Mouse (Mus musculus): ENCODE measurements around the gene Slc35f2. TPM values are rescaled to one million over a fixed set of nuclear protein-coding genes. Genes with fewer than 3 reads are reported as not detected.

Gene Slc35f2
- total and polyA plus RNA-seq, 3 experiments: 0.33 TPM; not detected in 2

DNA sequence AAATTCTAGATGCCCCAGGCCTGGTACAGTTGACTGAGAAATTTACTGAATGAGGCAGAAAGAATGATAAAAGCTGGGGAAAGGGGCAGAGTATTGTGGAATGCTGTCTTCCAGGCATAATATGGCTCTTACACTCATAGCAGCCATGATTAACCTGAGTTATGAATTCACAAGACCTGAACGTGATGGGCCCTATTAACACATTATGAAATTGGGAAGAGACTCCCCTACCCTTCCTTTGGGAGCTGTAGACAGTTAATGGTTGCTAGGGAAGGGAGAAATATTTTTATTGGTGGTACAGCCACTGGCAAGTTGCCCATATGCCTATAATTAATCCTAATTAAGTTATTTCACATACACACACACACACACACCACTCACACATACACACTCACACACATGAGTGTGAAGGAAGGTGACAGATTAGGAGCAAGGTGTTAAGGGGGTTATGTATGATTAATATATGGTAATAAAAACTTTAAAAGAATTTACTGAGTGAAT, 22.5 kb downstream of the Slc35f2 start:
- Histone ChIP-seq H3K9me3 (replicated peaks) (no peaks in the 10 kb centered on the region), H3K36me3 (replicated peaks) (no peaks in the 10 kb centered on the region), H3K4me3 (ENCODE audit: low read depth, low read length) (no peak overlapping the region), H3K4me1 (ENCODE audit: insufficient read depth, low read depth, low read length) (no peaks in the 10 kb centered on the region), H3K27me3 (ENCODE audit: insufficient read depth, low read length) (no peaks in the 10 kb centered on the region)
- no peak for TF ChIP-seq GATA1 (IDR thresholded peaks at IDR 0.05; ENCODE audit: borderline replicate concordance, low read length)
- TF ChIP-seq CTCF (IDR thresholded peaks at IDR 0.05; ENCODE audit: low read depth, low read length): no peak
- TF ChIP-seq POLR2AphosphoS5 (IDR thresholded peaks at IDR 0.05; ENCODE audit: insufficient replicate concordance, low read depth, low read length): no peak
- no peak for TF ChIP-seq GATA2 (IDR thresholded peaks at IDR 0.05; ENCODE audit: borderline replicate concordance, low read depth, low read length)
- no peak for TF ChIP-seq TAL1 (conservative IDR thresholded peaks at IDR 0.05; ENCODE audit: low read depth, low read length)
- ATAC-seq (ENCODE audit: extremely low read depth, insufficient number of reproducible peaks, low FRiP score, poor library complexity, severe bottlenecking): no peak
- DNase-seq (ENCODE audit: low spot score): no peak

DNA sequence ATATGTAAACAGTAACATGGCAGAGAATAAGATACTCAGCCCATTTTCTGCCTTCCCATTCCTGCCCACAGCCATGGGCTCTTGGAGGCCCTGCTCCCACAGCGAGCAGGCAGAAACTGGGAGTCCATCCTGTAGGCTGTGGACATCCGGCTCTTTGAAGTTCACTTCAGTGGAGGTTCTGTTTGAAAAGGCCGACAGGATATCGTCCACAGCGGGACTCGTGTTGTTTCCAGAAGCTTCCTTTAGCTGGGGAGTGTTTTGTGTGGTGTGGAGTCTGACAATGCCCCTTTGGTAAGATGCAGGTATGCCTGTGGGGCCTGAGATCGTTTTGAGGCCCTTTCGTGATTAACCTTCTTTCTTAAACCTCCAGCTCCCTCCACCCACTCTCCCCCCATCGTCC, 23.2 kb downstream of the Slc35f2 start:
- no peak for ATAC-seq (ENCODE audit: extremely low read depth, insufficient number of reproducible peaks, low FRiP score, poor library complexity, severe bottlenecking)
- no peak for DNase-seq (ENCODE audit: low spot score)
- TF ChIP-seq GATA2 (IDR thresholded peaks at IDR 0.05; ENCODE audit: borderline replicate concordance, low read depth, low read length): no peak
- TF ChIP-seq CTCF (IDR thresholded peaks at IDR 0.05; ENCODE audit: low read depth, low read length): no peak
- no peak for TF ChIP-seq POLR2AphosphoS5 (IDR thresholded peaks at IDR 0.05; ENCODE audit: insufficient replicate concordance, low read depth, low read length)
- no peak for TF ChIP-seq TAL1 (conservative IDR thresholded peaks at IDR 0.05; ENCODE audit: low read depth, low read length)
- no peak for TF ChIP-seq GATA1 (IDR thresholded peaks at IDR 0.05; ENCODE audit: borderline replicate concordance, low read length)

GRCm38 (mm10) chr9:53795351-53795750, 24.0 kb downstream of the Slc35f2 start:
- TF ChIP-seq TAL1 (conservative IDR thresholded peaks at IDR 0.05; ENCODE audit: low read depth, low read length) (no peak), GATA1 (IDR thresholded peaks at IDR 0.05; ENCODE audit: borderline replicate concordance, low read length) (no peak)
- H3K36me3 ChIP-seq (replicated peaks): no peaks in the 10 kb centered on the region
- H3K4me3 ChIP-seq (ENCODE audit: low read depth, low read length): no peak overlapping the region
- no peak for DNase-seq (ENCODE audit: low spot score)
- no peaks in the 10 kb centered on the region for H3K4me1 ChIP-seq (ENCODE audit: insufficient read depth, low read depth, low read length)
- ATAC-seq (ENCODE audit: extremely low read depth, insufficient number of reproducible peaks, low FRiP score, poor library complexity, severe bottlenecking): no peak
- no peaks in the 10 kb centered on the region for H3K9me3 ChIP-seq (replicated peaks)
- H3K27me3 ChIP-seq (ENCODE audit: insufficient read depth, low read length): no peaks in the 10 kb centered on the region

More for the DNA sequence above, 23.2 kb downstream of the Slc35f2 start:
- Histone ChIP-seq H3K4me3 (ENCODE audit: low read depth, low read length) (no peak overlapping the region), H3K27me3 (ENCODE audit: insufficient read depth, low read length) (no peaks in the 10 kb centered on the region), H3K36me3 (replicated peaks) (no peaks in the 10 kb centered on the region), H3K4me1 (ENCODE audit: insufficient read depth, low read depth, low read length) (no peaks in the 10 kb centered on the region), H3K9me3 (replicated peaks) (no peaks in the 10 kb centered on the region)

DNA sequence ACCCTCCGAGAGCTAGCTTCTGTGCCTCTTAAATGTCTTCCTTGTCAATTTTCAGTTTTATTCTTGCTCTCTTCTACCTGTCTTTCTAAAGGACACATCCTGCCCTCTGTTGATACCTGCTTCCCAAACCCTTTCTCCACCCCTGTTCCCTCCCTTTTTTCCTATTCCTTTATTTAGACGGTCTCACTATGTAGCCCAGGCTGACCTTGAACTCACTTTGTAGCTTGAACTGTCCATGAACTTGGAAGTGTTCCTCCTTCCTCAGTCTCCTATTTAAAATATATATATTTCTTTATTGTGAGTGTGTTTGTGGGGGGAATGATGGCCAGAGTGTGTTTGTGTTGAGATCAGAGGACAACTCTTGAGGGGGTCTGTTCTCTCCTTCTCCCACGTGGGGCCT, 25.0 kb downstream of the Slc35f2 start:
- ATAC-seq (ENCODE audit: extremely low read depth, insufficient number of reproducible peaks, low FRiP score, poor library complexity, severe bottlenecking) (no peak), DNase-seq (ENCODE audit: low spot score) (no peak)
- Histone ChIP-seq H3K36me3 (replicated peaks) (no peaks in the 10 kb centered on the region), H3K4me1 (ENCODE audit: insufficient read depth, low read depth, low read length) (no peaks in the 10 kb centered on the region), H3K27me3 (ENCODE audit: insufficient read depth, low read length) (no peaks in the 10 kb centered on the region), H3K4me3 (ENCODE audit: low read depth, low read length) (no peak overlapping the region), H3K9me3 (replicated peaks) (no peaks in the 10 kb centered on the region)
- TF ChIP-seq TAL1 (conservative IDR thresholded peaks at IDR 0.05; ENCODE audit: low read depth, low read length) (no peak), GATA2 (IDR thresholded peaks at IDR 0.05; ENCODE audit: borderline replicate concordance, low read depth, low read length) (no peak), POLR2AphosphoS5 (IDR thresholded peaks at IDR 0.05; ENCODE audit: insufficient replicate concordance, low read depth, low read length) (no peak), CTCF (IDR thresholded peaks at IDR 0.05; ENCODE audit: low read depth, low read length) (no peak), GATA1 (IDR thresholded peaks at IDR 0.05; ENCODE audit: borderline replicate concordance, low read length) (no peak)

- Histone ChIP-seq H3K27me3 (ENCODE audit: insufficient read depth, low read length) (no peaks in the 10 kb centered on the region), H3K4me3 (ENCODE audit: low read depth, low read length) (no peak overlapping the region), H3K36me3 (replicated peaks) (no peaks in the 10 kb centered on the region), H3K4me1 (ENCODE audit: insufficient read depth, low read depth, low read length) (no peaks in the 10 kb centered on the region), H3K9me3 (replicated peaks) (no peaks in the 10 kb centered on the region)
- DNase-seq (ENCODE audit: low spot score) (no peak), ATAC-seq (ENCODE audit: extremely low read depth, insufficient number of reproducible peaks, low FRiP score, poor library complexity, severe bottlenecking) (no peak)
- TF ChIP-seq GATA1 (IDR thresholded peaks at IDR 0.05; ENCODE audit: borderline replicate concordance, low read length) (no peak), POLR2AphosphoS5 (IDR thresholded peaks at IDR 0.05; ENCODE audit: insufficient replicate concordance, low read depth, low read length) (no peak), GATA2 (IDR thresholded peaks at IDR 0.05; ENCODE audit: borderline replicate concordance, low read depth, low read length) (no peak), CTCF (IDR thresholded peaks at IDR 0.05; ENCODE audit: low read depth, low read length) (no peak), TAL1 (conservative IDR thresholded peaks at IDR 0.05; ENCODE audit: low read depth, low read length) (no peak)
Observed at GRCm38 (mm10) chr9:53797141-53797540, 25.8 kb downstream of the Slc35f2 start.

DNA sequence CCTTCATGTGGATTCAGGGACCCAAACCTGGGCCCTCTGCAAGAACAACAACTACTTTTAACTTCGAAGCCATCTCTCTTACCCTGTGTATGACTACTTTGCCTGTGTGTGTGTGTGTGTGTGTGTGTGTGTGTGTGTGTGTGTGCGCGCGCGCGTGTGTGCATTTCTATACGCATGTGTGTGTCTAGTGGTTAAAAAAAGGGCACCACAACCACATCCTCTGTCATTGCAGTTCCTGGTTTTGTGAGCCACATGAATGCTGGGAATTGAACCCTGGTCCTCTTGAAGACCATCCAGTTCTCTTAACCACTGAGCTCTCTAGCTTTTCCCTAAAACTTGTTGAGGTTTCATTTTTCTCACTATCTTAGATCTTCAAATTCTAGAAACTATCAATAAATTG, 31.6 kb downstream of the Slc35f2 start:
- TF ChIP-seq CTCF (IDR thresholded peaks at IDR 0.05; ENCODE audit: low read depth, low read length) (no peak), POLR2AphosphoS5 (IDR thresholded peaks at IDR 0.05; ENCODE audit: insufficient replicate concordance, low read depth, low read length) (no peak), TAL1 (conservative IDR thresholded peaks at IDR 0.05; ENCODE audit: low read depth, low read length) (no peak), GATA2 (IDR thresholded peaks at IDR 0.05; ENCODE audit: borderline replicate concordance, low read depth, low read length) (no peak), GATA1 (IDR thresholded peaks at IDR 0.05; ENCODE audit: borderline replicate concordance, low read length) (no peak)
- no peaks in the 10 kb centered on the region for H3K36me3 ChIP-seq (replicated peaks)
- DNase-seq (ENCODE audit: low spot score): no peak
- H3K27me3 ChIP-seq (ENCODE audit: insufficient read depth, low read length): no peaks in the 10 kb centered on the region; the same call in 1 of the 2 replicates
- ATAC-seq (ENCODE audit: extremely low read depth, insufficient number of reproducible peaks, low FRiP score, poor library complexity, severe bottlenecking): no peak
- no peaks in the 10 kb centered on the region for H3K9me3 ChIP-seq (replicated peaks)
- no peak overlapping the region for H3K4me3 ChIP-seq (ENCODE audit: low read depth, low read length)
- no peaks in the 10 kb centered on the region for H3K4me1 ChIP-seq (ENCODE audit: insufficient read depth, low read depth, low read length)
